Mouse (Mus musculus) bone marrow macrophage, adult 2 months (primary cell): ENCODE data around the gene Ripply1. TPM values are rescaled to one million over a fixed set of nuclear protein-coding genes. Genes with fewer than 3 reads are reported as not detected.

Experiments used
- H3K27ac ChIP-seq: 2 replicates; pipeline ENCODE4 v1.5.1; 2012; ENCODE audit warnings: low read depth, low read length; ENCODE audit not compliant: insufficient read depth
- H3K4me1 ChIP-seq: 2 replicates; pipeline ENCODE4 v1.6.1; 2012; ENCODE audit warnings: low read length; ENCODE audit not compliant: control insufficient read depth, insufficient read depth
- H3K4me3 ChIP-seq: 2 replicates; pipeline ENCODE4 v1.5.1; 2012; ENCODE audit warnings: mild to moderate bottlenecking, low read length, moderate library complexity; ENCODE audit not compliant: insufficient read depth
- CTCF ChIP-seq: IDR thresholded peaks from 2 replicates; pipeline ENCODE4 v1.5.1; 2012; ENCODE audit warnings: low read depth, mild to moderate bottlenecking, low read length, moderate library complexity
- POLR2A ChIP-seq: IDR thresholded peaks from 2 replicates; pipeline ENCODE4 v1.6.1; 2012; ENCODE audit warnings: mild to moderate bottlenecking, low read depth, low read length, borderline replicate concordance
- polyA plus RNA-seq: library from polyadenylated mRNA; stranded (reverse); fragments of >200 nt; gene quantifications from 2 replicates; pipeline ENCODE4 v1.2.4, GENCODE M21; 2012; ENCODE audit not compliant: missing spikeins, insufficient read depth, insufficient read length

Ripply1 gene
- polyA plus RNA-seq = not detected in 2 replicates

GRCm38 (mm10) chrX:139782278-139783044 lies at the start of gene Ripply1:
TSS of gene Ripply1 (minus strand) at chrX:139782353.
- no peaks in the 10 kb centered on the region for H3K4me1 ChIP-seq
- TF ChIP-seq POLR2A (no peak), CTCF (no peak)
- no peak within 1 kb of the TSS for H3K27ac ChIP-seq
- H3K4me3 ChIP-seq = no peak within 1 kb of the TSS

- no peak for TF ChIP-seq CTCF
- no peak for TF ChIP-seq POLR2A
- H3K4me3 ChIP-seq = no peak overlapping the region
- no peaks in the 10 kb centered on the region for H3K4me1 ChIP-seq
- H3K27ac ChIP-seq = no peak overlapping the region
Measured at GRCm38 (mm10) chrX:139828363-139829092, 46.4 kb upstream of the Ripply1 start.

- no peak overlapping the region for H3K27ac ChIP-seq
- H3K4me3 ChIP-seq = no peak overlapping the region
- TF ChIP-seq CTCF = no peak
- no peak for TF ChIP-seq POLR2A
- no peaks in the 10 kb centered on the region for H3K4me1 ChIP-seq
Measured at GRCm38 (mm10) chrX:139826926-139827325, 44.8 kb upstream of the Ripply1 start.

- Histone ChIP-seq H3K4me1 (no peaks in the 10 kb centered on the region), H3K4me3 (no peak overlapping the region), H3K27ac (no peak overlapping the region)
- no peak for TF ChIP-seq POLR2A
- TF ChIP-seq CTCF = no peak
Measured at GRCm38 (mm10) chrX:139825402-139825801, 43.2 kb upstream of the Ripply1 start.

- H3K27ac ChIP-seq = no peak overlapping the region
- TF ChIP-seq POLR2A = no peak
- H3K4me1 ChIP-seq = 0 out of 2 replicates have a peak, but pooled peaks cover 2% of the 10 kb centered on the region
- H3K4me3 ChIP-seq = no peak overlapping the region
Measured at GRCm38 (mm10) chrX:139815201-139815600, 33.0 kb upstream of the Ripply1 start.

GRCm38 (mm10) chrX:139814018-139814635 lies 32.0 kb upstream of the Ripply1 start:
- Histone ChIP-seq H3K27ac (no peak overlapping the region), H3K4me3 (no peak overlapping the region), H3K4me1 (0 out of 2 replicates have a peak, but pooled peaks cover 2% of the 10 kb centered on the region)
- TF ChIP-seq CTCF = no peak
- no peak for TF ChIP-seq POLR2A

GRCm38 (mm10) chrX:139813299-139814002 lies 31.3 kb upstream of the Ripply1 start:
- TF ChIP-seq CTCF = no peak
- no peak for TF ChIP-seq POLR2A
- Histone ChIP-seq H3K4me3 (no peak overlapping the region), H3K4me1 (0 out of 2 replicates have a peak, but pooled peaks cover 2% of the 10 kb centered on the region), H3K27ac (no peak overlapping the region)

GRCm38 (mm10) chrX:139812636-139813298 lies 30.6 kb upstream of the Ripply1 start:
- Histone ChIP-seq H3K4me3 (no peak overlapping the region), H3K27ac (no peak overlapping the region), H3K4me1 (0 out of 2 replicates have a peak, but pooled peaks cover 2% of the 10 kb centered on the region)
- TF ChIP-seq CTCF (no peak), POLR2A (no peak)

GRCm38 (mm10) chrX:139808501-139808900 lies 26.3 kb upstream of the Ripply1 start:
- Histone ChIP-seq H3K4me1 (0 out of 2 replicates have a peak, but pooled peaks cover 2% of the 10 kb centered on the region), H3K4me3 (no peak overlapping the region), H3K27ac (no peak overlapping the region)
- TF ChIP-seq CTCF (no peak), POLR2A (no peak)
